Comparison of ENCODE assay signal across 9 mouse cellular contexts in genomic region chr5:89897495-89897894, GRCm38 (mm10). TPM values are rescaled to one million over a fixed set of nuclear protein-coding genes. Genes with fewer than 3 reads are reported as not detected.
DNase-seq lines count a peak whose midpoint lies in the region; ATAC-seq and TF ChIP-seq lines count a peak whose summit lies in the region.
"Had no signal": no experiment of that assay in that cellular context is flagged by ENCODE, and none has a peak within 500 bp of the region (broad histone marks: within the 10 kb centered on the region; RNA-seq: fewer than 3 reads in every experiment).

No protein-coding gene starts in this region.

- H3K4me1 ChIP-seq in liver, embryonic 12.5 days: no peaks in the 10 kb centered on the region
- H3K4me1 ChIP-seq in heart, postnatal 0 days (ENCODE audit: control insufficient read depth, insufficient read depth): peaks cover 4% of the 10 kb centered on the region; the same call in 1 of the 2 replicates
- H3K4me1 ChIP-seq: lung, embryonic 15.5 days had no signal

- WGBS in liver, embryonic 12.5 days (ENCODE audit: insufficient replicate concordance): 62% methylated on average over 9 of the region's 9 CpGs
- 20% methylated on average over 9 of the region's 9 CpGs for WGBS in heart, postnatal 0 days

- no peak overlapping the region for H3K9ac ChIP-seq in liver, embryonic 12.5 days
- H3K9ac ChIP-seq in heart, postnatal 0 days (replicated peaks; ENCODE audit: low read depth, low read length): no peak overlapping the region
- H3K9ac ChIP-seq: lung, embryonic 15.5 days had no signal

- H3K36me3 ChIP-seq in liver, embryonic 12.5 days: no peaks in the 10 kb centered on the region
- H3K36me3 ChIP-seq in heart, postnatal 0 days (replicated peaks; ENCODE audit: control insufficient read depth, insufficient read depth, low read length): no peaks in the 10 kb centered on the region
- H3K36me3 ChIP-seq: lung, embryonic 15.5 days had no signal

- ATAC-seq in liver, embryonic 12.5 days: no peak
- ATAC-seq in heart, postnatal 0 days (ENCODE audit: insufficient read depth, low read depth): peak; percentile 73

- TF ChIP-seq EP300 in heart, postnatal 0 days (IDR thresholded peaks at IDR 0.05; ENCODE audit: low read depth): no peak

- TF ChIP-seq CTCF in heart, postnatal 0 days (IDR thresholded peaks at IDR 0.05; ENCODE audit: low read depth): peak; percentile 38

- no peak overlapping the region for H3K4me2 ChIP-seq in liver, embryonic 12.5 days
- H3K4me2 ChIP-seq in heart, postnatal 0 days (ENCODE audit: low read depth, low read length): peak overlapping the region; percentile 37; the same call in 1 of the 2 replicates
- H3K4me2 ChIP-seq: lung, embryonic 15.5 days had no signal

- no peaks in the 10 kb centered on the region for H3K9me3 ChIP-seq in liver, embryonic 12.5 days (replicated peaks)
- H3K9me3 ChIP-seq in heart, postnatal 0 days (replicated peaks; ENCODE audit: control insufficient read depth, low read length): no peaks in the 10 kb centered on the region
- H3K9me3 ChIP-seq: lung, embryonic 15.5 days had no signal

- peak; percentile 13 for DNase-seq in liver
- peak; percentile 80 for DNase-seq in adrenal gland, postnatal 14 days
- peak; percentile 62 to 82 for DNase-seq in cerebellum, postnatal 25 days
- peak; percentile 67 for DNase-seq in heart, postnatal 0 days (ENCODE audit: low spot score)
- peak; percentile 73 for DNase-seq in lung, postnatal 10 days
- no peak for DNase-seq in frontal cortex, postnatal 25 days (ENCODE audit: low spot score in 2 of 2)
- DNase-seq in spleen, adult 18-20 months: no peak

- no peak overlapping the region for H3K27ac ChIP-seq in liver, embryonic 12.5 days
- H3K27ac ChIP-seq in heart, postnatal 0 days (ENCODE audit: low read depth): no peak overlapping the region
- H3K27ac ChIP-seq: lung, embryonic 15.5 days had no signal

- H3K27me3 ChIP-seq in liver, embryonic 12.5 days (replicated peaks): no peaks in the 10 kb centered on the region
- H3K27me3 ChIP-seq in heart, postnatal 0 days (ENCODE audit: control insufficient read depth, insufficient read depth, low read length): no peaks in the 10 kb centered on the region
- H3K27me3 ChIP-seq: lung, embryonic 15.5 days had no signal

- no peak overlapping the region for H3K4me3 ChIP-seq in liver, embryonic 12.5 days
- H3K4me3 ChIP-seq in heart, postnatal 0 days (ENCODE audit: low read depth, low read length): no peak overlapping the region
- H3K4me3 ChIP-seq: lung, embryonic 15.5 days had no signal

RNA-seq across cellular contexts. Expression of gene Adamts3, which starts 14.4 kb away (rescaled TPM):
- polyA plus RNA-seq in liver, embryonic 12.5 days (2016; fragmentation: Nextera tagmentation; extraction: Ambion mirVana): 2.1 and 2.2 TPM in 2 replicates
- total RNA-seq in adrenal gland, postnatal 14 days (2021): 3.8 and 4.0 TPM in 2 replicates
- 7.8 and 8.9 TPM in 2 replicates for total RNA-seq in heart, postnatal 0 days (2014; rRNA removed; ENCODE audit: low replicate concordance)
- 3.8 and 4.0 TPM in 2 replicates for polyA plus RNA-seq in heart, postnatal 0 days (2015; fragmentation: Nextera tagmentation; extraction: Ambion mirVana)

Comparison
In these comparisons a context has a peak if more than half of its experiments do, and no peak if none do; other contexts are left out.
1. DNase-seq: peak in liver (single experiment), adrenal gland, postnatal 14 days (single experiment), cerebellum, postnatal 25 days (2 of 2), heart, postnatal 0 days (single experiment) and lung, postnatal 10 days (single experiment); none in frontal cortex, postnatal 25 days (0 of 2) and spleen, adult 18-20 months (0 of 2).